Mouse (Mus musculus) left cerebral cortex, adult 6 months (tissue): ENCODE measurements around the gene Prl. TPM values are rescaled to one million over a fixed set of nuclear protein-coding genes. Genes with fewer than 3 reads are reported as not detected.

Source experiments
- long read RNA-seq, 2 experiments: library from polyadenylated mRNA; unstranded; transcript quantifications; one replicate each; pipeline ENCODE4 v2.0.0; 2019 to 2020
- polyA plus RNA-seq: library from polyadenylated mRNA; unstranded; fragments of <200 nt; fragmentation: Nextera tagmentation; gene quantifications from 2 replicates; pipeline ENCODE4 v1.2.3, GENCODE M21; 2021

Prl gene
- polyA plus RNA-seq = not detected in 2 replicates
- long read RNA-seq, experiment 1, partial matches to known transcripts = 0 of 1 reads
- long read RNA-seq, experiment 1, other reads (novel, unspliced or antisense) = 0 of 1 reads
- long read RNA-seq, experiment 2 = 0 reads

GRCm38 (mm10) chr13:27057270-27057669, at the start of gene Prl:
Gene Prl, plus strand, starts transcription at chr13:27057570.

GRCm38 (mm10) chr13:27093890-27094289, 36.5 kb downstream of the Prl start, which contains the start of gene Prl3d1:
Gene Prl3d1, plus strand, starts transcription at chr13:27094190.

Other genes starting within 250 kb of the Prl start
- gene Prl3d1, start 36.6 kb downstream of the Prl start, polyA plus RNA-seq = not detected in 2 replicates
- not detected in 2 replicates for gene Prl3d2, start 64.1 kb downstream of the Prl start, polyA plus RNA-seq
- not detected in 2 replicates for gene Prl3d3, start 99.2 kb downstream of the Prl start, polyA plus RNA-seq
- gene Prl3c1, start 139.1 kb downstream of the Prl start, polyA plus RNA-seq = not detected in 2 replicates
- gene Prl3b1, start 184.3 kb downstream of the Prl start, polyA plus RNA-seq = not detected in 2 replicates
- gene Prl3a1, start 201.9 kb downstream of the Prl start, polyA plus RNA-seq = not detected in 2 replicates